Mouse (Mus musculus) testis, adult 2 months (tissue): Measurements from ENCODE around the gene Olfr132. TPM values are rescaled to one million over a fixed set of nuclear protein-coding genes. Genes with fewer than 3 reads are reported as not detected.
"Not testable (repeated sequence)": the region's sequence is repeated elsewhere in the genome, so short reads cannot be mapped to it uniquely, and the experiment has no call there.

Source experiments
- H3K27ac ChIP-seq: fragments of 200-500 bp; 2 replicates; pipeline ENCODE4 v1.5.1; 2012; ENCODE audit warnings: low read depth, low read length; ENCODE audit not compliant: control insufficient read depth, insufficient read depth
- H3K27me3 ChIP-seq: fragments of 200-500 bp; 2 replicates; pipeline ENCODE4 v1.6.1; 2012; ENCODE audit warnings: mild to moderate bottlenecking, low read length, moderate library complexity; ENCODE audit not compliant: control insufficient read depth, insufficient read depth
- H3K36me3 ChIP-seq: fragments of 200-500 bp; 2 replicates; pipeline ENCODE4 v1.6.1; 2012; ENCODE audit warnings: mild to moderate bottlenecking, low read length; ENCODE audit not compliant: control insufficient read depth, insufficient read depth
- H3K4me1 ChIP-seq: fragments of 200-500 bp; 2 replicates; pipeline ENCODE4 v1.6.1; 2012; ENCODE audit warnings: low read length; ENCODE audit not compliant: control insufficient read depth, insufficient read depth
- H3K4me3 ChIP-seq: fragments of 200-500 bp; 2 replicates; pipeline ENCODE4 v1.5.1; 2012; ENCODE audit warnings: low read depth, mild to moderate bottlenecking, low read length, moderate library complexity, mixed read lengths; ENCODE audit not compliant: control insufficient read depth
- CTCF ChIP-seq: fragments of 200-500 bp; IDR thresholded peaks from 2 replicates; pipeline ENCODE4 v1.5.1; 2012; ENCODE audit warnings: low read depth, mild to moderate bottlenecking, inconsistent platforms, low read length, moderate library complexity; ENCODE audit not compliant: control insufficient read depth, insufficient read depth, insufficient replicate concordance
- POLR2A ChIP-seq: fragments of 200-500 bp; IDR thresholded peaks from 2 replicates; pipeline ENCODE4 v1.6.1; 2012; ENCODE audit warnings: low read depth, mild to moderate bottlenecking, inconsistent platforms, low read length, moderate library complexity; ENCODE audit not compliant: control insufficient read depth
- polyA plus RNA-seq: library from polyadenylated mRNA; depleted of rRNA; stranded (reverse); fragments of >200 nt; gene quantifications from 2 replicates; pipeline ENCODE4 v1.2.3, GENCODE M21; 2012; rRNA removed

Olfr132 gene
- not detected in 2 replicates for polyA plus RNA-seq

GRCm38 (mm10) chr17:38134426-38134825, at the start of gene Olfr132:
Gene Olfr132, minus strand, starts transcription at chr17:38134526.
- Histone ChIP-seq H3K27me3 (no peaks in the 10 kb centered on the region), H3K4me1 (no peaks in the 10 kb centered on the region), H3K27ac (no peak within 1 kb of the TSS), H3K36me3 (no peaks in the 10 kb centered on the region), H3K4me3 (no peak within 1 kb of the TSS)
- TF ChIP-seq CTCF, result no peak
- TF ChIP-seq POLR2A, result no peak

- Histone ChIP-seq H3K4me3 (no peak within 1 kb of the TSS), H3K36me3 (no peaks in the 10 kb centered on the region), H3K27me3 (no peaks in the 10 kb centered on the region), H3K27ac (no peak within 1 kb of the TSS), H3K4me1 (no peaks in the 10 kb centered on the region)
- no peak for TF ChIP-seq CTCF
- no peak for TF ChIP-seq POLR2A
These were observed 36.8 kb upstream of the Olfr132 start, which contains the start of gene Olfr134 for GRCm38 (mm10) chr17:38171088-38171487. Gene Olfr134, plus strand, starts transcription at chr17:38171388.

- H3K36me3 ChIP-seq, result no peaks in the 10 kb centered on the region
- H3K27me3 ChIP-seq, result no peaks in the 10 kb centered on the region
- TF ChIP-seq CTCF, result no peak
- TF ChIP-seq POLR2A, result no peak
- H3K4me3 ChIP-seq, result no peak within 1 kb of the TSS
- no peaks in the 10 kb centered on the region for H3K4me1 ChIP-seq
- no peak within 1 kb of the TSS for H3K27ac ChIP-seq
These were observed 10.7 kb upstream of the Olfr132 start, which contains the start of gene Olfr133 for GRCm38 (mm10) chr17:38144981-38145380. Gene Olfr133, plus strand, starts transcription at chr17:38145281.

GRCm38 (mm10) chr17:38125371-38125770, 9.0 kb downstream of the Olfr132 start:
- H3K27ac ChIP-seq, H3K4me3 ChIP-seq, H3K27me3 ChIP-seq, H3K4me1 ChIP-seq, H3K36me3 ChIP-seq: not testable (repeated sequence)

- H3K36me3 ChIP-seq, H3K4me3 ChIP-seq, H3K27ac ChIP-seq: not testable (repeated sequence)
These were observed 10.1 kb downstream of the Olfr132 start for GRCm38 (mm10) chr17:38124199-38124598.

GRCm38 (mm10) chr17:38088593-38088992, 45.7 kb downstream of the Olfr132 start, which contains the start of gene Olfr131:
Gene Olfr131, minus strand, starts transcription at chr17:38088693.
- H3K27ac ChIP-seq, result no peak within 1 kb of the TSS
- no peaks in the 10 kb centered on the region for H3K36me3 ChIP-seq
- H3K27me3 ChIP-seq, result no peaks in the 10 kb centered on the region
- H3K4me3 ChIP-seq, result no peak within 1 kb of the TSS
- TF ChIP-seq CTCF (no peak), POLR2A (no peak)
- no peaks in the 10 kb centered on the region for H3K4me1 ChIP-seq

More at GRCm38 (mm10) chr17:38124199-38124598, 10.1 kb downstream of the Olfr132 start:
- not testable (repeated sequence) for H3K27me3 ChIP-seq, H3K4me1 ChIP-seq

GRCm38 (mm10) chr17:38082364-38082763, 52.0 kb downstream of the Olfr132 start:
- no peak for TF ChIP-seq CTCF

More at GRCm38 (mm10) chr17:38082364-38082763, 52.0 kb downstream of the Olfr132 start:
- Histone ChIP-seq H3K27me3 (no peaks in the 10 kb centered on the region), H3K36me3 (no peaks in the 10 kb centered on the region), H3K4me3 (no peak overlapping the region), H3K4me1 (no peaks in the 10 kb centered on the region), H3K27ac (no peak overlapping the region)

Other genes with a start within 250 kb of the Olfr132 start
- gene Olfr127, start 234.1 kb downstream of the Olfr132 start, polyA plus RNA-seq, result 1.9 and 2.9 TPM in 2 replicates
- gene Olfr128, start 214.0 kb downstream of the Olfr132 start, polyA plus RNA-seq, result 3.7 and 5.5 TPM in 2 replicates
- gene Olfr761, start 181.4 kb downstream of the Olfr132 start, polyA plus RNA-seq, result 0.75 and 1.3 TPM in 2 replicates
- gene Olfr129, start 74.4 kb downstream of the Olfr132 start, polyA plus RNA-seq, result not detected in 2 replicates
- gene Olfr130, start 70.6 kb downstream of the Olfr132 start, polyA plus RNA-seq, result not detected in 2 replicates
- gene Olfr131, start 45.8 kb downstream of the Olfr132 start, polyA plus RNA-seq, result not detected in 2 replicates
- gene Olfr133, start 10.8 kb upstream of the Olfr132 start, polyA plus RNA-seq, result not detected in 2 replicates
- not detected in 2 replicates for gene Olfr134, start 36.9 kb upstream of the Olfr132 start, polyA plus RNA-seq
- gene Olfr135, start 69.8 kb upstream of the Olfr132 start, polyA plus RNA-seq, result not detected in 2 replicates
- not detected in 2 replicates for gene Olfr138, start 126.5 kb upstream of the Olfr132 start, polyA plus RNA-seq
- not detected in 2 replicates for gene Olfr137, start 173.0 kb upstream of the Olfr132 start, polyA plus RNA-seq
- gene Olfr136, start 195.3 kb upstream of the Olfr132 start, polyA plus RNA-seq, result not detected in 2 replicates